Mouse (Mus musculus): ENCODE measurements around the gene Ppig. TPM values are rescaled to one million over a fixed set of nuclear protein-coding genes. Genes with fewer than 3 reads are reported as not detected.

Ppig gene
- polyA plus RNA-seq, 1 experiment, result 33.1 TPM

- no peak for TF ChIP-seq GATA1 (IDR thresholded peaks at IDR 0.05; ENCODE audit: low read length)
These were observed 3.2 kb upstream of the Ppig start for GRCm38 (mm10) chr2:69719121-69719520.

DNA sequence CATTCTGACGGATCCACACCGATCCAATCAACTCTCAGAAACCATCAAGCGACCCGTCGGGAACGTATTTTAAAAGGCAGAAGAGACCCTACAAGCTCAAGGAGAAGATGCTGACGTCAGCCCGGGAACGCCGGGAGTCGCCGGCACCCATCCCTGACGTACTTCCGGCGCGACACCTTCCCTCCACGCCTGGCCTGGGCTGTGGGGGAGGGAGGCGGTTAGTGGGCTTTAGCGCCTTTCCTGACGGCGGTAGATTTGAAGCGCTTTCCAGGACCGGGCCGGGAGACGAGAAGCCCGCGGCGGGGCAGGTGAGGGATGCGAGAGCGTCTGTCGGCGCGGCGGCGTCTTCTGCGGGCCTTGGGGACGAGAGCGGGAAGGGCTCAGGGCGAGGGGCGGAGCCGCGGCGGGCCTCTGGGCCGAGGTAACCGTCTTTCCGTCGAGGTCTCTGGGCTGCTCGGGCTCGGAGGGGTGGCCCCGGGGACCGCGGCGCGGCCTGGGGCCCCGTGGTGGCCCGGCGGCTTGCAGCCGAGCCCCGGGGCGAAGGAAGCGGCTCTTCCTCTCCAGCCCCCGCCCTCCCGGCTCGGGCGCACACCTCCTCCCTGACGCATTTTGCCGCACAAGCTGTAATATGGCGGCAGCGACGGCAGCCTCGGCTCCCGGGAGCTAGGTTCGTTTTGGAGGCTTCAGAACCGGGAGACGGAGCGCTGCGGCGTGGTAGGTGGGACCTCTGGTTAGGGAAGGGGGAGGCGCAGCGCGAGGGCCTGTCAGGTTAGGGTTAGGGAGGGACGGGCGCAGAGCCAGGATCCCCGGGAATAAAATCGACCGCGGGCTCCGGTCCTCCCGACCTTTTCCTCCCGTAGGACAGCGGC, 539 bp downstream of the Ppig start:
- TF ChIP-seq GATA1 (IDR thresholded peaks at IDR 0.05; ENCODE audit: low read length), result no peak

- no peak for TF ChIP-seq GATA1 (IDR thresholded peaks at IDR 0.05; ENCODE audit: low read length)
These were observed 1.1 kb downstream of the Ppig start for GRCm38 (mm10) chr2:69723519-69723825.

DNA sequence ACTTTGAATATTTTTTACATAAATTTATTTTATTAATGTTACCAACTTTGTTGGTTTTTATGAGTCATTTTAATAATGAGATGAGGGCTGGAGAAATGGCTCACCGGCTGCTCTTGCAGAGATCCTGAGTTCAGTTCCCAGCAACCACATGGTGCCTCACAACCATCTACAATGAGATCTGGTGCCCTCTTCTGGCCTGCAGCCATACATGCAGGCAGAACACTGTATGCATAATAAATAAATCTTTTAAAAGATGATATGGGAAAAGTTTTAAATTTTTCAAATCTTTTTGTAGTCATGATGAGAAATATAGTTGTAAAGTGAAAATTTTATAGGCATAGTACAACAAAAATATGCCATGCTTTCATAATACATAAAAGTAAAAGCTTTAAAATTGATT, 22.7 kb downstream of the Ppig start:
- no peak for TF ChIP-seq GATA1 (IDR thresholded peaks at IDR 0.05; ENCODE audit: low read length)

DNA sequence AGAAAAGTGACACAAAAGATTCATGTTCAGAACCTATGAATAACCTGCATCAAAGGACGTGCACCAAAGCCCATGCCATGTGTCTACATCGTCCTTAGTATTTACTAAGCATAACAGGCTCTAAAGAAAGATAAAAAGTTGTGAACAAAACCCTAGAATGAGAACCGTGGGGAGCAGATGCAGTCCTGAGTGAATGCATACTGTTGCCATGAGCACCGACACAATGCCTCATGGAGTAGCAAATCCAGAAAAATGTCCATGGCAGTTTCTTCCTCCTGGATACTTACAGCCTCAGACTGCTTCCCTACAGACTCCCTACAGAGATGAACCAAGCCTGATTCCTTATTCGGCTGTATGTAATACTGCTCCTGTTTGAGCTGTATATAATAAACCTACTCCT, 38.6 kb downstream of the Ppig start:
- no peak for TF ChIP-seq GATA1 (IDR thresholded peaks at IDR 0.05; ENCODE audit: low read length)

DNA sequence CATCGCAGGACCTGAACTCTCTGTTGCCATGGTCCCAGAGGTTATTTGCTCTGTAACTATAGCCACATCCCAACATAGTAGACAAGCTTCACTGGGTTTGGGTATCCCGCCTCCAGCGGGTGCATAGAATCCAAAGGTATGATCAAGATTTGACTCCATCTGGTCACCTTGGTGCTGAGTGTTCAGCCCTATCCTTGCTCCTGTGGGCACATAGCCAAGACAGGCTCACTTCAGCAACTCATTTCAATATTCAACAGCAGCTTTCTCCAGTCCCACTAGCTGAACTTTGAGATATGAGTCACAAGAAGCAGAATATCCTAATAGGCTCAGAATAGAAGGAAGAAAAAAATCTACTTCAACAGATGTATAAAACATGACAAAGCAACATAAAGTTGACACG, 41.0 kb downstream of the Ppig start:
- no peak for TF ChIP-seq GATA1 (IDR thresholded peaks at IDR 0.05; ENCODE audit: low read length)

GRCm38 (mm10) chr2:69764716-69765115, 42.4 kb downstream of the Ppig start:
- TF ChIP-seq GATA1 (IDR thresholded peaks at IDR 0.05; ENCODE audit: low read length), result no peak

DNA sequence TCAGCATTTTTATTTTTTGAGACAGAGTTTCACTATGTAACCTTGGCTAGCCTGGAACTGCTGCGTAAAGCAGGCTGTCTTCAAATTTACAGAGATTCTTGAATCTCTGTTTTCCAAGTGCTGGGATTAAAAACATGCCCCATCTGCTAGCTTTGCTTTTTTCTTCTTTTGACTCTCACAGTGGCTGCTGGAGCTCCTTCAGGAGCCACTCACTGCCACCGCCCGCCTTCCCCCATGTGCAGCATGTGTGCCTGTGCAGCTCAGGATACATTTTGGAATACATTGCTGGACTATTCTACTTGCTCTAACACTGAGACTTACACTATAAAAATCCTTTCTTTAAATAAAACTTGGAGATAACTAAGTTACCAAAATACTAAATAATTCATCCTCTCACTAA, 51.0 kb downstream of the Ppig start:
- no peak for TF ChIP-seq GATA1 (IDR thresholded peaks at IDR 0.05; ENCODE audit: low read length)

DNA sequence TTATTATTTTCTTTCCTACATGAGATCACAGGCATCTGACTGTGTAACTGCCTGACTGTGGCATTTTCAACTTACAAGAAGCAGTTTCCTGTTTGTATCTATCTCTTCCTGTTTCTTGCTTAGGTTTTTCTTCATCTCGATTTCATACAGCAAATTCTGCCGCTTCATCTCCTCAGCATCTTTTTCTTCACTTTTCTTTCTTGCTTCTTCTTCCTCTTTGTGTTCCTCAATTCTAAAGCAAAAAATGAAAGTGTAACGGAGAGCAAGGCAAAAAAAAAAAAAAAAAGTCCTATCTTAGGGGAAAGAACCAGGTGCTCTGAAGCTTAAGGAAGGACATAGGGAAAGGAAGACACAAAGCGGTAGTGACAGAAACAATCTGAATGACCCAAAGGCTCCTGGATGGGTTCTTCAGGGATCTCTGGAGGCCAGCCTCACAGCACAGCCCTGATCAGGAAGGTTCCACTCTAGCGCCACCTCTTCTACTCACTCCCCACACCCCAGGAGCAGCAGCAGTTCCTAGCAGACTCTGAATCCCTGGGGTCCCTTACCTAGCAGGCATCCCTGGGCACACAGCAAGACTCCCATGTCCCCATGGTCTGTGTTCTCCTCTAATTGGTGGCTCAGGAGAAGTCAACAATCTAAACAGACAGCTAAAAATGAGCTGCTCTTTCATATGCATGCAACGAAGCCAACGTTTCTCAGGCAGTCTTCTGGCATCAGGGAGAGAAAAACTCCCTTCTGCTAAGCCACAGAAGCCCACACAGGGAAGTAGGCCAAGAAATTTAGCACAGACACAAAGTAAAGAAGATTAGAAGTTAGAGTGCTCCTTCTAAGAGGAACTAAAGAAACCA, 55.9 kb downstream of the Ppig start:
- no peak for TF ChIP-seq GATA1 (IDR thresholded peaks at IDR 0.05; ENCODE audit: low read length)

GRCm38 (mm10) chr2:69778836-69779177, 56.5 kb downstream of the Ppig start:
- no peak for TF ChIP-seq GATA1 (IDR thresholded peaks at IDR 0.05; ENCODE audit: low read length)

DNA sequence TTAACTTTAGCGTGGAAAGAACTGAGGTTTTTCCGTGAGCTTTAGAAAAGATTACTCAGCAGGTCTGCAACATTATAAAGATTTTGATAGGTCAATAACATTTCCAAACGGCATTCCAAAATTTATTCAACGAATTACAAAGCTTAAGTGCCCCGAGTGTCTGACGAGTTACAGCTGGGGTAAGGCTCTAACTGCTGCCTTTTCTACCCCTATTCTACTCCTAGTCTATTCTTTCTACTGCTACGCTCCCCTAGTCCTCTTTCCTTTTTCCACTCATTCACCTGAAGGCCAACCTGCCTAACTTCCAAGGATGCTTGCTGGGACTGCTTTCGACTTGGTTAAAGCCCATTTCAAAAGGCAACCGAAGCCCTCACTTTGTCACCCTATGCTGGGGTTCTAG, 66.6 kb downstream of the Ppig start:
- no peak for TF ChIP-seq GATA1 (IDR thresholded peaks at IDR 0.05; ENCODE audit: low read length)

DNA sequence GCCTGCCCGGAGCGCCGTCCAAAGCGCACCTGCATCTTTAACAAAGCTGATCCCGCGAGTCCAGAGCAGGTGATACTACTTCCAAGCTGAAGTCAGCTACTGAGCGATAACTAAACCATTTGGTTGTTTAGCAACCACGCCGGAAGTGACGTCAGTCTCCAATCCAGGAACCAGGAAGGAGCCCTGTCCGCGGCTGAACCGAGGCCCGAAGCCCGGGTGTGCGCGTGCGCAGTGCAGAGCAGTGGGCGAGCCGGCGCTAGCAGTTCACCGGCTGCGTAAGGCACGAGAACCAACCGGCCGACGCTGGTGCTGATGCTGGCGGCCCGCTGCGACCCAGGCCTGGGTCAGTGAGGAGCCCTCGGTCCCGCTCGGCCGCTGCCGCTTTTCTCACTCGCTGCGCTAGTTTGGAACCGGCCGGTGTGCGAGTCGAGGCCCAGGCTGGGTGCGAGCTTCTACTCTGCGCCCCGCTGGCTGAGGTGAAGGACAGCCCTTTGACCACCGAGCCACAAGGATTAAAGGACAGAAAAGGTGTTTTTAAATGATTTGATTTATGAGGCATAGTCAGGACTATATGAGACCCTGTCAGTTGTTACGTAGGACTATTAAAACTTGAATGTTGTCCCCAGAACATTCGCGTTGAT, 67.2 kb downstream of the Ppig start, which contains the start of the genes Ccdc173 and Phospho2:
Gene Ccdc173 (minus strand): TSS at position 147 of the 641 bp plus-strand sequence.
Gene Phospho2 (plus strand): TSS at position 195 of the 641 bp plus-strand sequence.
- TF ChIP-seq GATA1 (IDR thresholded peaks at IDR 0.05; ENCODE audit: low read length), result no peak

DNA sequence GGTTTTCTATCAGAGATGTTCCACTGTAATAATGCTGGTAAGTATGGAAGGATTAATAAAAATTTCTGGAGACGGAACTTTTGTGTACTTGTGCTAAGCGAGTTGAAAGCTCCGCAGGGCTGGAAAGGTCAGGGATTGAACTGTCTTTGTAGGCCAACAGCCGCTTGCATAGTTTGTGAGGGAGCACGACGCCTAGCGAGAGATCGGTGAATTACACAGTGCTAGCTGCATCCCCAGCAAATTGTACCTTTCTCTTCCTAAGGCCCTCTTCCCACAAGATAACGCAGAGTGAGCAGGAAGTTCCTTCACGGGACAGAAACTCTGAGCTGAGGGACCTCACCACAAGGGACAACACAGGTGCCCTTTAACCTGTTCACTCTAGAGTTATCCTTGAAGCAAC, 67.9 kb downstream of the Ppig start:
- no peak for TF ChIP-seq GATA1 (IDR thresholded peaks at IDR 0.05; ENCODE audit: low read length)

- TF ChIP-seq GATA1 (IDR thresholded peaks at IDR 0.05; ENCODE audit: low read length), result no peak
These were observed 68.4 kb downstream of the Ppig start for GRCm38 (mm10) chr2:69790722-69791121.

DNA sequence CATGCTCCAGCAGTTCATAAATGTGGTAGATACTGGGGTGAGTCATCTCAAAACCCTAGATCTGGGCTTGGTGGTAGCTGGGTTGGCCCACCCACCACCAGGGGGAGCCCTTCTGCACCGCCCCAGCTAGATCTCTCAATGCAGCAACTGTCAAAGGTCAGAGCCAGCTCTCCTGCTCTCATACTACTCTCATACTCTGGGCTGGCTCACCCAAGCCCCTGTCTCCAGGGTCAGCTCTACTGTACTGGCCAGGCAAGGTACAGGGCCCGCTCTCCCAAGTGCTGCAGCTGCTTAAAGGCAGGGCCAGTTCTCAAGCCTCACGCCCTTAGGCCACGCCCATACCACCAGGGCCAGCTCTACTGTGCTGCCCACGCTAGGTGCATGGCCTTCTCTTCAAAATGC, 80.6 kb downstream of the Ppig start:
- no peak for TF ChIP-seq GATA1 (IDR thresholded peaks at IDR 0.05; ENCODE audit: low read length)

Other genes with a start within 250 kb of the Ppig start
- not detected in 2 replicates for gene Lrp2, start 136.5 kb upstream of the Ppig start, polyA plus RNA-seq (2012)
- gene Bbs5, start 75.4 kb upstream of the Ppig start, polyA plus RNA-seq (2012), result not detected in 2 replicates
- not detected in 2 replicates for gene Klhl41, start 52.4 kb upstream of the Ppig start, polyA plus RNA-seq (2012)
- gene Fastkd1, start 9.0 kb upstream of the Ppig start, polyA plus RNA-seq (2012), result 1.1 and 1.2 TPM in 2 replicates
- 0.06 TPM in 1 of 2 replicates, not detected in the other for gene Ccdc173, start 67.0 kb downstream of the Ppig start, polyA plus RNA-seq (2012)
- 35.7 and 51.4 TPM in 2 replicates for gene Phospho2, start 67.1 kb downstream of the Ppig start, polyA plus RNA-seq (2012)
- gene Klhl23, start 99.4 kb downstream of the Ppig start, polyA plus RNA-seq (2012), result 4.0 TPM in 2 replicates
- gene Ssb, start 139.0 kb downstream of the Ppig start, polyA plus RNA-seq (2012), result 7.7 and 15.0 TPM in 2 replicates
- gene Mettl5, start 163.1 kb downstream of the Ppig start, polyA plus RNA-seq (2012), result 79.3 and 94.9 TPM in 2 replicates
- gene Ubr3, start 174.7 kb downstream of the Ppig start, polyA plus RNA-seq (2012), result 16.2 and 23.0 TPM in 2 replicates